Mouse (Mus musculus) MEL (cell line): Measurements from ENCODE around the gene Eif4b. TPM values are rescaled to one million over a fixed set of nuclear protein-coding genes. Genes with fewer than 3 reads are reported as not detected.

ENCODE experiments used
- DNase-seq: peaks from one replicate; pipeline ENCODE4 v3.0.0; 2011; ENCODE audit warnings: low read depth, low spot score
- H3K27ac ChIP-seq: 2 replicates; pipeline ENCODE4 v1.5.1; 2012; ENCODE audit warnings: low read depth, mild to moderate bottlenecking, control low read depth, low read length, moderate library complexity; ENCODE audit not compliant: control insufficient read depth
- H3K27me3 ChIP-seq, 2 experiments: fragments of 150-350 bp in 1 of 2; sonication (generic) in 1 of 2; 2 replicates each; pipeline ENCODE4 v1.6.1; 2012; ENCODE audit warnings: low read length in 2 of 2, mild to moderate bottlenecking in 2 of 2, improper control_type of control experiment in 1 of 2, moderate library complexity in 1 of 2; ENCODE audit not compliant: insufficient read depth in 2 of 2, control insufficient read depth in 1 of 2
- H3K36me3 ChIP-seq, 2 experiments: 2 replicates each; pipeline ENCODE4 v1.6.1; 2012 to 2014; ENCODE audit warnings: low read length in 2 of 2, improper control_type of control experiment in 1 of 2, inconsistent platforms in 1 of 2, mild to moderate bottlenecking in 1 of 2; ENCODE audit not compliant: insufficient read depth in 2 of 2, control insufficient read depth in 1 of 2
- H3K4me1 ChIP-seq, 2 experiments: fragments of 150-350 bp in 1 of 2; sonication (generic) in 1 of 2; 2 replicates each; pipeline ENCODE4 v1.6.1; 2012; ENCODE audit warnings: low read length in 2 of 2, improper control_type of control experiment in 1 of 2, mild to moderate bottlenecking in 1 of 2; ENCODE audit not compliant: insufficient read depth in 2 of 2, control insufficient read depth in 1 of 2
- H3K4me3 ChIP-seq, 2 experiments: fragments of 150-350 bp in 1 of 2; sonication (generic) in 1 of 2; 2 replicates each; pipeline ENCODE4 v1.5.1; 2012; ENCODE audit warnings: low read depth in 2 of 2, low read length in 2 of 2, mild to moderate bottlenecking in 2 of 2, moderate library complexity in 2 of 2, control low read depth in 1 of 2, improper control_type of control experiment in 1 of 2; ENCODE audit not compliant: control insufficient read depth in 1 of 2, insufficient read depth in 1 of 2
- H3K79me2 ChIP-seq: 2 replicates; pipeline ENCODE4 v1.6.1; 2012; ENCODE audit warnings: mild to moderate bottlenecking, low read length, moderate library complexity; ENCODE audit not compliant: control insufficient read depth, poor library complexity, insufficient read depth
- H3K9ac ChIP-seq: 2 replicates; pipeline ENCODE4 v1.6.1; 2012; ENCODE audit warnings: low read depth, mild to moderate bottlenecking, control low read depth, low read length, moderate library complexity; ENCODE audit not compliant: control insufficient read depth, poor library complexity, severe bottlenecking
- H3K9me3 ChIP-seq: fragments of 150-350 bp; sonication (generic); replicated peaks from 2 replicates; pipeline ENCODE4 v1.6.1; 2012; ENCODE audit warnings: mild to moderate bottlenecking, low read length, improper control_type of control experiment, moderate library complexity; ENCODE audit not compliant: insufficient read depth
- CHD1 ChIP-seq: IDR thresholded peaks from 2 replicates; pipeline ENCODE4 v1.6.1; 2012; ENCODE audit warnings: low read depth, mild to moderate bottlenecking, inconsistent platforms, low read length, improper control_type of control experiment
- E2F4 ChIP-seq: IDR thresholded peaks from 2 replicates; pipeline ENCODE4 v1.6.1; 2011; ENCODE audit warnings: low read depth, low read length, improper control_type of control experiment, borderline replicate concordance
- GATA1 ChIP-seq: IDR thresholded peaks from 2 replicates; pipeline ENCODE4 v1.6.1; 2011; ENCODE audit warnings: low read depth, low read length, improper control_type of control experiment
- HCFC1 ChIP-seq: IDR thresholded peaks from 2 replicates; pipeline ENCODE4 v1.6.1; 2012; ENCODE audit warnings: low read depth, mild to moderate bottlenecking, inconsistent platforms, low read length, improper control_type of control experiment, moderate library complexity
- KAT2A ChIP-seq: conservative IDR thresholded peaks from 2 replicates; pipeline ENCODE4 v1.6.1; 2012; ENCODE audit warnings: low read depth, low read length, improper control_type of control experiment, inconsistent platforms
- MAFK ChIP-seq: IDR thresholded peaks from 2 replicates; pipeline ENCODE4 v1.6.1; 2011; ENCODE audit warnings: low read depth, mild to moderate bottlenecking, low read length, improper control_type of control experiment, borderline replicate concordance
- MAZ ChIP-seq: IDR thresholded peaks from 2 replicates; pipeline ENCODE4 v1.6.1; 2012; ENCODE audit warnings: low read depth, mild to moderate bottlenecking, inconsistent platforms, low read length, improper control_type of control experiment
- MEF2A ChIP-seq: IDR thresholded peaks from 2 replicates; pipeline ENCODE4 v1.6.1; 2014; ENCODE audit warnings: low read depth, mild to moderate bottlenecking, inconsistent platforms, low read length, improper control_type of control experiment; ENCODE audit not compliant: poor library complexity, insufficient replicate concordance, severe bottlenecking; ENCODE audit errors: extremely low read depth
- MYB ChIP-seq: IDR thresholded peaks from 2 replicates; pipeline ENCODE4 v1.6.1; 2011; ENCODE audit warnings: mild to moderate bottlenecking, low read depth, low read length, improper control_type of control experiment
- NELFE ChIP-seq: IDR thresholded peaks from 2 replicates; pipeline ENCODE4 v1.6.1; 2011; ENCODE audit warnings: low read depth, low read length, improper control_type of control experiment
- POLR2AphosphoS2 ChIP-seq: IDR thresholded peaks from 2 replicates; pipeline ENCODE4 v1.6.1; 2011; ENCODE audit warnings: low read length, improper control_type of control experiment
- SIN3A ChIP-seq: IDR thresholded peaks from 2 replicates; pipeline ENCODE4 v1.6.1; 2012; ENCODE audit warnings: low read length, improper control_type of control experiment, inconsistent platforms
- SMC3 ChIP-seq: IDR thresholded peaks from 2 replicates; pipeline ENCODE4 v1.6.1; 2011; ENCODE audit warnings: low read depth, low read length, improper control_type of control experiment
- TBP ChIP-seq: IDR thresholded peaks from 2 replicates; pipeline ENCODE4 v1.8.0; 2011; ENCODE audit warnings: low read depth, low read length, improper control_type of control experiment
- TCF12 ChIP-seq: IDR thresholded peaks from 2 replicates; pipeline ENCODE4 v1.6.1; 2014; ENCODE audit warnings: low read depth, mild to moderate bottlenecking, inconsistent platforms, low read length, improper control_type of control experiment, moderate library complexity
- USF1 ChIP-seq: IDR thresholded peaks from 2 replicates; pipeline ENCODE4 v1.6.1; 2014; ENCODE audit warnings: low read depth, mild to moderate bottlenecking, inconsistent platforms, low read length, improper control_type of control experiment, moderate library complexity
- ZMIZ1 ChIP-seq: IDR thresholded peaks from 2 replicates; pipeline ENCODE4 v1.6.1; 2012; ENCODE audit warnings: low read depth, mild to moderate bottlenecking, inconsistent platforms, low read length, improper control_type of control experiment, moderate library complexity
- polyA plus RNA-seq, 2 experiments: library from polyadenylated mRNA; stranded (reverse) in 1 of 2; unstranded in 1 of 2; fragments of >175 nt in 1 of 2; fragments of >200 nt in 1 of 2; gene quantifications; 2 replicates each; pipeline versions ENCODE4 v1.2.1 to v1.2.4; 2012; ENCODE audit warnings: low replicate concordance in 2 of 2, low read depth in 1 of 2; ENCODE audit not compliant: insufficient read length in 2 of 2, insufficient read depth in 1 of 2, missing spikeins in 1 of 2
- total RNA-seq: library from RNA; depleted of rRNA; stranded (reverse); fragments of 300-350 nt; gene quantifications from 2 replicates; pipeline ENCODE4 v1.2.3, GENCODE M21; 2012

Eif4b gene
- total and polyA plus RNA-seq, 3 experiments, result 464 to 790 (median 561) TPM

DNA sequence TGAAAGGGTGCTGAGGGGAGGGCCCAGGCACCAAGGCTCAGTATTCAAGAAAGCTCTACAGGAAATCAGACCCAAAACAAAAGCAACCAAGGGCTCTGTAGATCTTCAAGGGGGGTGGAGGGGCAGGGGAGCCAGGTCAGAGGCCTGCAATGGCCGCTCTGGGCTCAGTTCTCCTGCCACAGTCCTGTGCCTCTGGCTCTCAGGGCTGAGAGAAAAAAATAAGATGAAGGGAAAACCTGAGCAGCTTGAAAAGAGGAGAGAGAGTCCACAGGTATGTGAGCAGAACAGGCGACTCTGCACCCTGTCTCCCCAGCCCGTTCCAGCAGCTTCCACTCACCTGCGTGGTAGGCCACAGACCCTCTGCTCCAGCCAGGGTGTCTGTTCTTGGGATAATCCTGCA lies 45.0 kb downstream of the Eif4b start:
- H3K36me3 ChIP-seq, result peaks cover 0 to 5% of the 10 kb centered on the region in 2 experiments; a peak in 2 of 4 replicates
- no peak for DNase-seq
- TF ChIP-seq E2F4 (no peak), CHD1 (no peak), HCFC1 (no peak), MAFK (no peak), GATA1 (no peak), ZMIZ1 (no peak), TCF12 (no peak), KAT2A (no peak), SMC3 (no peak), TBP (no peak), NELFE (no peak), MEF2A (no peak), MYB (no peak), POLR2AphosphoS2 (no peak), MAZ (no peak), SIN3A (no peak), USF1 (no peak)

DNA sequence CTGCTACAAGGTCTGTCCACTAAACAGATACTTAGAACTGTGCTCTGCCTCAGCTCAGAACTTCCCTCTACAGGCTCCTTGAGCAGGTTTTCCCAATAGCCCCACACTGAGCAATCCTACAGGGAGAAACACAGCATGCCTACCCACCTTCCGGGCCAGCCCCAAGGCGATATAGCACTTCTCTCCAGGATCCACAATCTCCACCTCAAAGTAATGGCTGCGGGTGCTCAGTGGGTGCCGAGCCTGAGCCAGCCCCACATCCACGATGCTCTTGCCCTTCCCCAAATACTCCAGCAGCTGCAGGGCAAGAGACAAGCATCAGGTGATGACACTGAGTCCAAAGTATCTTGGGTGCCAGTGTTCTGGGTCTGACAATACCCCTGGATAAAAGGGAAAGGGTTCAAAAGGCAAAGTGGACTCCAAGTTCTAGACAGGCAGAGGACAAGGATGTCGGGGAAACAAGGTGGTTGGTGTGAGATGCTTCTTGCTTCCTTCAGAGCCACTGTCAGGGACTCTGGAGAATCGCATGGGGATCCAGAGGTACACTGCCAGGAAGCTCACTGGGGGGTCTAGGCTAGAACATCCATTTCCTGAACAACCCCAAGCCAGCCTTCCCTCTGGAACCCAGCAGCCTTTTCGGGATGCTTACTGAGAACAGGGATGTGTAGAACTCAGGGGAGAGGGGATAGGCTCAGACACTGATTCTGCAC lies 45.7 kb downstream of the Eif4b start:
- Histone ChIP-seq H3K36me3 (peaks cover 0 to 5% of the 10 kb centered on the region in 2 experiments; a peak in 2 of 4 replicates), H3K9me3 (no peaks in the 10 kb centered on the region), H3K27ac (no peak overlapping the region), H3K4me1 (no peaks in the 10 kb centered on the region), H3K4me3 (no peak overlapping the region), H3K79me2 (no peaks in the 10 kb centered on the region), H3K9ac (no peak overlapping the region), H3K27me3 (no peaks in the 10 kb centered on the region)
- no peak for TF ChIP-seq HCFC1
- no peak for DNase-seq

More for the DNA sequence above, 45.0 kb downstream of the Eif4b start:
- Histone ChIP-seq H3K27ac (no peak overlapping the region), H3K27me3 (no peaks in the 10 kb centered on the region), H3K79me2 (no peaks in the 10 kb centered on the region), H3K9me3 (no peaks in the 10 kb centered on the region), H3K9ac (no peak overlapping the region), H3K4me3 (no peak overlapping the region), H3K4me1 (no peaks in the 10 kb centered on the region)
